Mouse (Mus musculus) midbrain, postnatal 0 days (tissue): ENCODE measurements at regions not wholly inside any gene's neighbourhood (a gene's known extent, or its start where the extent isn't known, plus 50 kb on each side); places are given as distances from the start of the nearest gene placed in this dataset.
A peak's percentile ranks its signal among the peaks of the same experiment; 100 is the strongest.

Source experiments
- ATAC-seq: fragments of 200-750 bp; cut with Nextera tagmentation; 2 replicates; pipeline ENCODE4 v1.8.0; 2017; ENCODE audit warnings: moderate number of reproducible peaks, mild to moderate bottlenecking, moderate TSS enrichment, moderate library complexity; ENCODE audit not compliant: low FRiP score
- DNase-seq: peaks from one replicate; pipeline ENCODE4 v3.0.0-alpha.2; 2015; ENCODE audit warnings: low spot score
- H3K27ac ChIP-seq: fragments of 300-500 bp; sonication (generic); 2 replicates; pipeline ENCODE4 v1.5.1; 2014; ENCODE audit warnings: low read depth, mild to moderate bottlenecking, low read length, mixed read lengths
- H3K27me3 ChIP-seq: fragments of 300-500 bp; sonication (generic); 2 replicates; pipeline ENCODE4 v1.6.1; 2014; ENCODE audit warnings: low read length, control low read depth, mixed read lengths; ENCODE audit not compliant: insufficient read depth
- H3K36me3 ChIP-seq: fragments of 300-500 bp; sonication (generic); 2 replicates; pipeline ENCODE4 v1.6.1; 2014; ENCODE audit warnings: low read length, control low read depth, mixed read lengths; ENCODE audit not compliant: insufficient read depth
- H3K4me1 ChIP-seq: fragments of 300-500 bp; sonication (generic); 2 replicates; pipeline ENCODE4 v1.6.1; 2014; ENCODE audit warnings: mild to moderate bottlenecking, control low read depth, antibody characterized with exemption, low read length, mixed read lengths; ENCODE audit not compliant: insufficient read depth
- H3K4me2 ChIP-seq: fragments of 300-500 bp; sonication (generic); 2 replicates; pipeline ENCODE4 v1.6.1; 2014; ENCODE audit warnings: low read depth, mild to moderate bottlenecking, low read length, mixed read lengths; ENCODE audit not compliant: poor library complexity, severe bottlenecking
- H3K4me3 ChIP-seq: fragments of 300-500 bp; sonication (generic); 2 replicates; pipeline ENCODE4 v1.5.1; 2014; ENCODE audit warnings: low read depth, mild to moderate bottlenecking, low read length, moderate library complexity
- H3K9ac ChIP-seq: fragments of 300-500 bp; sonication (generic); replicated peaks from 2 replicates; pipeline ENCODE4 v1.6.1; 2014; ENCODE audit warnings: mild to moderate bottlenecking, low read length, moderate library complexity, mixed read lengths; ENCODE audit not compliant: poor library complexity, severe bottlenecking
- H3K9me3 ChIP-seq: fragments of 300-500 bp; sonication (generic); 2 replicates; pipeline ENCODE4 v1.6.1; 2016; ENCODE audit warnings: low read length, control low read depth
- CTCF ChIP-seq: IDR thresholded peaks from 2 replicates; pipeline ENCODE4 v1.5.1; 2016; ENCODE audit warnings: antibody characterized with exemption, mild to moderate bottlenecking
- WGBS: fragments of 180-500 bp; shearing (Covaris S2); extraction: QIAGEN DNeasy Blood & Tissue Kit; methylation state at CpG from one replicate; pipeline ENCODE4 v1.1.7; 2014; 5-methylcytosine and 5-hydroxymethylcytosine counted together

GRCm38 (mm10) chr11:19493089-19493756 is 431.0 kb upstream of the Spred2 start:
- no peaks in the 10 kb centered on the region for H3K36me3 ChIP-seq

DNA sequence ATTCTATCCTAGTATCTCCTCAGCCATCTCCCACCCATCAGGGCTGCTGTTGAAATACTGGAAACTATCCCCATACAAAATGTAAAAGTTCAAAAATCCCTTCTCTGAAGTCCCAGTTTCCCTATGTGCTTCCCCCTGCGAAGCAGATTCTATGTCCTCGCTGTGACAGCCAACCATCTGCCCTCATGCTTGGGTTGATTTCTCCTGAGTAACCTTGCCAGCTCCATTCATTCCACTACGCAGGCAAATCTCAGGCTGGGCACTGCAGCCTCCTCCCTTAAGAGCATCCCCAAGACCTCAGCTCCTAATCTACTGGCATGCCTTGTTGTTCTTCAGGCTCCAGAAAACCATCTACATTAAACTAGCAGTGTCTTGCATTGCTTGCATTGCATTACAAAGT is 402.5 kb upstream of the Spred2 start:
- 93% methylated on average over 3 of the region's 3 CpGs for WGBS
- DNase-seq (peak; percentile 43), ATAC-seq (no peak)
- no peak overlapping the region for H3K9ac ChIP-seq
- no peak overlapping the region for H3K27ac ChIP-seq
- H3K4me3 ChIP-seq: no peak overlapping the region
- H3K9me3 ChIP-seq: no peaks in the 10 kb centered on the region
- peaks cover 5% of the 10 kb centered on the region; the same call in 1 of the 2 replicates for H3K27me3 ChIP-seq
- no peak overlapping the region for H3K4me2 ChIP-seq
- H3K36me3 ChIP-seq: no peaks in the 10 kb centered on the region
- no peak for TF ChIP-seq CTCF
- H3K4me1 ChIP-seq: no peaks in the 10 kb centered on the region

More at GRCm38 (mm10) chr11:19493089-19493756, 431.0 kb upstream of the Spred2 start:
- 84% methylated on average over 2 of the region's 2 CpGs for WGBS
- TF ChIP-seq CTCF: no peak
- no peaks in the 10 kb centered on the region for H3K9me3 ChIP-seq
- no peak overlapping the region for H3K9ac ChIP-seq
- ATAC-seq: no peak
- no peaks in the 10 kb centered on the region for H3K27me3 ChIP-seq
- no peak for DNase-seq
- H3K4me2 ChIP-seq: no peak overlapping the region
- no peak overlapping the region for H3K27ac ChIP-seq
- H3K4me3 ChIP-seq: no peak overlapping the region
- no peaks in the 10 kb centered on the region for H3K4me1 ChIP-seq

GRCm38 (mm10) chr11:19523853-19524487 is 400.2 kb upstream of the Spred2 start:
- Histone ChIP-seq H3K36me3 (no peaks in the 10 kb centered on the region), H3K4me2 (no peak overlapping the region), H3K9ac (no peak overlapping the region), H3K9me3 (no peaks in the 10 kb centered on the region), H3K27ac (no peak overlapping the region), H3K27me3 (peaks cover 5% of the 10 kb centered on the region; the same call in 1 of the 2 replicates), H3K4me3 (no peak overlapping the region), H3K4me1 (peaks cover 2% of the 10 kb centered on the region; the same call in 1 of the 2 replicates)
- TF ChIP-seq CTCF: no peak
- WGBS: 31% methylated on average over 6 of the region's 6 CpGs
- ATAC-seq: peak; percentile 92
- peak; percentile 86 for DNase-seq

DNA sequence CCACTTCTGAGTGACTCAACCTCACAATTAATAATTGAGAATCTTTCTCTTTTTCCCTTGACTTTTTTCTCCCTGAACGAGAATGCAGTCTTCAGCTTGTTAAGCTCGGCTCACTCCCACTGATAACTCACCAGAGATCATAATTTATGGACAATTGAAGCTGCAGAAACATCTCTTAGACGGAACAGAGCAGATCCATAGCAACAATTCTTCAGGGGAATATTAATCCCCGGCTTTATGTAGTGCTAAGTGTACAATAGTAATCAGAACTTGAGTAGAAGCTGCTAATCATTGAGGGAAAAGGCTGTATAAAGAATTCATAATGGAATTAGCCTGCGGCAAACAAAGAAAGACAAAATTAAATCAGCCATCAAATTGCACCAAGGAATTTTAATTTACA is 395.0 kb upstream of the Spred2 start:
- TF ChIP-seq CTCF: no peak
- Histone ChIP-seq H3K4me2 (no peak overlapping the region), H3K36me3 (no peaks in the 10 kb centered on the region), H3K27me3 (no peaks in the 10 kb centered on the region), H3K9ac (no peak overlapping the region), H3K9me3 (no peaks in the 10 kb centered on the region), H3K4me3 (no peak overlapping the region), H3K27ac (no peak overlapping the region), H3K4me1 (peaks cover 2% of the 10 kb centered on the region; the same call in 1 of the 2 replicates)
- WGBS: 28% methylated on average over 5 of the region's 5 CpGs
- ATAC-seq (no peak), DNase-seq (peak; percentile 24)

GRCm38 (mm10) chr11:19530652-19531051 is 393.5 kb upstream of the Spred2 start:
- Histone ChIP-seq H3K9ac (no peak overlapping the region), H3K4me3 (no peak overlapping the region), H3K4me2 (no peak overlapping the region), H3K9me3 (no peaks in the 10 kb centered on the region), H3K27ac (no peak overlapping the region), H3K27me3 (no peaks in the 10 kb centered on the region), H3K36me3 (no peaks in the 10 kb centered on the region), H3K4me1 (peaks cover 2% of the 10 kb centered on the region; the same call in 1 of the 2 replicates)
- peak; percentile 43 for DNase-seq
- no peak for ATAC-seq
- TF ChIP-seq CTCF: no peak
- WGBS: 60% methylated on average over 3 of the region's 3 CpGs
